Mouse (Mus musculus) liver, adult 2 months (tissue): ENCODE measurements around the gene Slc2a5. TPM values are rescaled to one million over a fixed set of nuclear protein-coding genes. Genes with fewer than 3 reads are reported as not detected.

Source experiments
- DNase-seq: peaks from one replicate; pipeline ENCODE4 v3.0.0-alpha.2; 2011; ENCODE audit warnings: low read depth, low spot score; ENCODE audit errors: extremely low read depth
- H3K27ac ChIP-seq: fragments of 200-500 bp; replicated peaks from 2 replicates; pipeline ENCODE4 v1.5.1; 2012; ENCODE audit warnings: low read depth, mild to moderate bottlenecking, control low read depth, inconsistent platforms, low read length; ENCODE audit not compliant: insufficient read depth
- H3K27me3 ChIP-seq: fragments of 200-500 bp; 2 replicates; pipeline ENCODE4 v1.6.1; 2012; ENCODE audit warnings: mild to moderate bottlenecking, moderate library complexity, low read length, inconsistent platforms; ENCODE audit not compliant: control insufficient read depth, insufficient read depth
- H3K36me3 ChIP-seq: fragments of 200-500 bp; 2 replicates; pipeline ENCODE4 v1.6.1; 2012; ENCODE audit warnings: low read length, inconsistent platforms; ENCODE audit not compliant: control insufficient read depth, insufficient read depth
- H3K4me1 ChIP-seq: fragments of 200-500 bp; 2 replicates; pipeline ENCODE4 v1.6.1; 2011; ENCODE audit warnings: low read length; ENCODE audit not compliant: control insufficient read depth, insufficient read depth
- H3K4me3 ChIP-seq: fragments of 200-500 bp; 2 replicates; pipeline ENCODE4 v1.5.1; 2011; ENCODE audit warnings: low read depth, mild to moderate bottlenecking, control low read depth, low read length, moderate library complexity; ENCODE audit not compliant: insufficient read depth
- H3K79me2 ChIP-seq: fragments of 200-500 bp; 2 replicates; pipeline ENCODE4 v1.6.1; 2012; ENCODE audit warnings: inconsistent platforms, mild to moderate bottlenecking, low read length, moderate library complexity; ENCODE audit not compliant: control insufficient read depth, insufficient read depth
- H3K9ac ChIP-seq: fragments of 200-500 bp; 2 replicates; pipeline ENCODE4 v1.6.1; 2012; ENCODE audit warnings: low read depth, mild to moderate bottlenecking, control low read depth, inconsistent platforms, low read length
- CTCF ChIP-seq: fragments of 200-500 bp; IDR thresholded peaks from 2 replicates; pipeline ENCODE4 v1.5.1; 2011; ENCODE audit warnings: low read depth, low read length, control low read depth
- POLR2A ChIP-seq: fragments of 200-500 bp; IDR thresholded peaks from 2 replicates; pipeline ENCODE4 v1.6.1; 2011; ENCODE audit warnings: low read length, control low read depth; ENCODE audit not compliant: insufficient read depth; ENCODE audit errors: extremely low read depth
- WGBS: fragments of 180-500 bp; shearing (Covaris S2); methylation state at CpG from one replicate; pipeline ENCODE4 v1.1.7; 2018; 5-methylcytosine and 5-hydroxymethylcytosine counted together
- polyA plus RNA-seq: library from polyadenylated mRNA; depleted of rRNA; stranded (reverse); fragments of >200 nt; gene quantifications from 2 replicates; pipeline ENCODE4 v1.2.3, GENCODE M21; 2012
- total RNA-seq: library from RNA; depleted of rRNA; stranded (reverse); fragments of >200 nt; gene quantifications from 2 replicates; pipeline ENCODE4 v1.2.3, GENCODE M21; 2014

Slc2a5 gene
- total and polyA plus RNA-seq, 2 experiments, result 2.9 to 7.8 TPM

GRCm38 (mm10) chr4:150106637-150107036, 12.4 kb upstream of the Slc2a5 start:
- Histone ChIP-seq H3K27me3 (no peaks in the 10 kb centered on the region), H3K27ac (no peak overlapping the region; the same call in 1 of the 2 replicates), H3K4me3 (no peak overlapping the region), H3K9ac (no peak overlapping the region), H3K36me3 (no peaks in the 10 kb centered on the region), H3K4me1 (peaks cover 7% of the 10 kb centered on the region), H3K79me2 (no peaks in the 10 kb centered on the region)
- DNase-seq, result no peak
- TF ChIP-seq POLR2A (no peak), CTCF (no peak)
- 80% methylated on average over 5 of the region's 5 CpGs for WGBS

DNA sequence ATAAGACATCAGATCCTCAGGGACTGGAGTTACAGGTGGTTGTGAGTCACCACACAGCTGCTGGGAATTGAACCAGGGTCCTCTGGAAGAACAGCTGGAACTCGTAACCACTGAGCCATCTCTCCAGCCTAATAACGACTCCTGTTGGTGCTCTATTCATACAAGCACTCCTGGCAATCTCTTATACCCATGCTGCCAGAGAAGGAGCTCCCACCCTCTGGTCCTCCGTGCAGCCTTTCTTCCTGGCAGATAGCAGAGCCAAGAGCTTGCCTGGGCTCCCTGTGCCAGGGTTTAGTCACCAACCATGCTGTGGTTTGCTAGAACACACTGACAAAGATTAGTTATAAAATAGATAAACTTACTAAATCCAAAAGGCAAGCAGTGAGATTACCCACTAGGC, 9.4 kb upstream of the Slc2a5 start:
- no peak for DNase-seq
- 78% methylated on average over 3 of the region's 3 CpGs for WGBS
- no peak overlapping the region for H3K4me3 ChIP-seq
- no peaks in the 10 kb centered on the region for H3K27me3 ChIP-seq
- H3K4me1 ChIP-seq, result peaks cover 7% of the 10 kb centered on the region
- H3K36me3 ChIP-seq, result no peaks in the 10 kb centered on the region
- no peak overlapping the region for H3K27ac ChIP-seq
- H3K79me2 ChIP-seq, result no peaks in the 10 kb centered on the region
- TF ChIP-seq CTCF (no peak), POLR2A (no peak)
- H3K9ac ChIP-seq, result no peak overlapping the region

GRCm38 (mm10) chr4:150110373-150110772, 8.7 kb upstream of the Slc2a5 start:
- Histone ChIP-seq H3K9ac (no peak overlapping the region), H3K4me1 (peaks cover 7% of the 10 kb centered on the region), H3K4me3 (no peak overlapping the region), H3K79me2 (no peaks in the 10 kb centered on the region), H3K27ac (no peak overlapping the region), H3K36me3 (no peaks in the 10 kb centered on the region), H3K27me3 (no peaks in the 10 kb centered on the region)
- no peak for DNase-seq
- TF ChIP-seq POLR2A, result no peak
- no peak for TF ChIP-seq CTCF
- WGBS, result 88% methylated on average over 9 of the region's 9 CpGs

DNA sequence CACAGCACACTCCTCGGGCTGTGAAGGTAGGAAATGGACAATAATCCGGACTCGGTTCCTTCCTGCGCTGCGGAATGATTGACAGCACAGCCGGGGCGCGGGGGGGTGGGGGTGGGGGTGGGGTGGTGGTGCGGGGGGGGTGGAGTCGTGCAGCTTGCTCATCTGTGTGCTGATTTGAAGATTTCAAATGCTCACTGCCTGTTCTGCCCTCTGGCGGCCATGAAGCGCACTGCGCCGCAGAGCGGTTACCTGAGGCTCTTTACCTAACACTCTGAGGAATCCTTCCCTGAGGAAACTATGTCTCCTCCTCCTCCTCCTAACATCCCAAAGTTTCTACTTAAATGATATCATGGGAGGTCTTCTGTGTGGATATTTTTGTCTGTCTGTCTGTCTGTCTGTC, 6.2 kb upstream of the Slc2a5 start:
- H3K27me3 ChIP-seq, result no peaks in the 10 kb centered on the region
- TF ChIP-seq POLR2A (no peak), CTCF (peak; percentile 95)
- H3K27ac ChIP-seq, result no peak overlapping the region
- no peak overlapping the region for H3K9ac ChIP-seq
- no peak overlapping the region for H3K4me3 ChIP-seq
- H3K4me1 ChIP-seq, result no peaks in the 10 kb centered on the region
- H3K36me3 ChIP-seq, result no peaks in the 10 kb centered on the region
- WGBS, result 7% methylated on average over 15 of the region's 15 CpGs
- peak; percentile 46 for DNase-seq
- no peaks in the 10 kb centered on the region for H3K79me2 ChIP-seq

DNA sequence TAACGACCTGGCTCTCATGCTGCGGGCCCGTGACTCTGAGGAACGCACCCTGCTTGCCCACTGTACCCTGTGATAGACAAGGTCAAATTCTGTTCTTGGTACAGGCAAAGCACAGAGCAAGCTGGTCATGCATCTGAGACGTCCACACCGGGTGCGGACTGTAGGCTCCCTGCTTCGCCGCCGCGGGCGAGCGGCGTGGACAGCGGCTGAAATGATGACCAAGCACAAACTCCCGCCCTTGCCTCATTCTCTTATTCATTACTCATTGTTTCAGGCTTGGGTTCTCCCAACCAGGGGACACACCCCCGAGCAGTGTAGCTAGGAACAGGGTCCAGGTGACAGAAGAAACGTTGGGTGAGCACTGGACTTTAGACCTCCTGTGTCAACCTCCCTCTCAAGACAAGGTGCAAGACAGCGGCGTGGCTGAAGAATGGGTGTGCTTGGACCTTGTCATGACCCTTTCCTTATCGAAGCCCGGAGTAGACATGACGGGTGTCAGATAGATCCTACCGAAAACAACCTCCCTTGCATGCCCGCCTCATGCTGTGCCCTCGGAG, 4.5 kb upstream of the Slc2a5 start:
- Histone ChIP-seq H3K27me3 (no peaks in the 10 kb centered on the region), H3K36me3 (no peaks in the 10 kb centered on the region), H3K4me3 (no peak overlapping the region), H3K9ac (no peak overlapping the region), H3K79me2 (no peaks in the 10 kb centered on the region), H3K4me1 (no peaks in the 10 kb centered on the region), H3K27ac (no peak overlapping the region)
- WGBS, result 92% methylated on average over 26 of the region's 26 CpGs
- no peak for DNase-seq
- TF ChIP-seq CTCF (no peak), POLR2A (no peak)

DNA sequence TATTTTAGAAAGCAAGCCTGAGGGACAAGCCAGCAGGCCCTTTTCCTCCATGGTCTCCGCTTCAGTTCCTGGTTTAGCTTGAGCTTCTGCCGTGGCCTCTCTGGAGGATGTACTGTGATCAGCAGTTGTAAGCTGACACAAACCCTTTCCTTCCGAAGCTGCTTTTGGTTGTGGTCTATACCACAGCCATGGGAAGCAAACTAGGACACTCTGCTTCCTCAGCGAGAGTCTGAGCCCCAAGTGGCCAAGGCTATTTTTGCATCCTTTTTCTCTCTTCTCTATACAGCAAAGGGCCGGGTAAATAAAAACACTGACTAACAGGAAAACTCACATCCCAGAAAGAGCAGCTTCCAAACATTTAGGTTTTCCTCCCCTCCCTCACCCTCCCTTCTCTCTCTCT, 1.8 kb upstream of the Slc2a5 start:
- Histone ChIP-seq H3K27me3 (no peaks in the 10 kb centered on the region), H3K27ac (no peak overlapping the region)
- no peak for DNase-seq

More for the DNA sequence above, 1.8 kb upstream of the Slc2a5 start:
- no peaks in the 10 kb centered on the region for H3K79me2 ChIP-seq
- no peaks in the 10 kb centered on the region for H3K4me1 ChIP-seq
- TF ChIP-seq POLR2A (no peak), CTCF (no peak; the same call in 1 of the 2 replicates)
- H3K36me3 ChIP-seq, result no peaks in the 10 kb centered on the region
- WGBS, result 59% methylated on average over 5 of the region's 5 CpGs
- no peak overlapping the region for H3K4me3 ChIP-seq
- no peak overlapping the region for H3K9ac ChIP-seq
